11 mouse cellular contexts compared by ENCODE assay signal in genomic region chr14:80212916-80213315, GRCm38 (mm10).
DNase-seq lines count a peak whose midpoint lies in the region; ATAC-seq and TF ChIP-seq lines count a peak whose summit lies in the region.
"Had no signal": no experiment of that assay in that cellular context is flagged by ENCODE, and none has a peak within 500 bp of the region (broad histone marks: within the 10 kb centered on the region; RNA-seq: fewer than 3 reads in every experiment).

No protein-coding gene starts in this region.

- 36% methylated on average over 2 of the region's 2 CpGs for WGBS in limb, embryonic 14.5 days
- 56% methylated on average over 2 of the region's 2 CpGs for WGBS in limb, embryonic 10.5 days
- 21% methylated on average over 2 of the region's 2 CpGs for WGBS in forebrain, embryonic 15.5 days
- WGBS in heart, adult 2 months, result 21% methylated on average over 2 of the region's 2 CpGs

- H3K4me2 ChIP-seq in limb, embryonic 14.5 days (replicated peaks; ENCODE audit: low read depth, low read length, severe bottlenecking), result no peak overlapping the region
- no peak overlapping the region for H3K4me2 ChIP-seq in forebrain, embryonic 15.5 days (replicated peaks)
- H3K4me2 ChIP-seq: stomach, embryonic 15.5 days had no signal

- TF ChIP-seq EP300 in heart, adult 2 months (IDR thresholded peaks at IDR 0.05; ENCODE audit: insufficient read depth, low read depth, low read length), result no peak

- peak; percentile 62 for DNase-seq in limb, embryonic 14.5 days (ENCODE audit: low spot score)
- no peak for DNase-seq in limb, embryonic 10.5 days (ENCODE audit: low spot score)
- DNase-seq in left cerebral cortex, adult 9 months (ENCODE audit: low spot score in 2 of 2), result peak; percentile 47 to 54
- DNase-seq in right cerebral cortex, postnatal 14 days, result peak; percentile 14
- DNase-seq in gastrocnemius, postnatal 36 days, result no peak
- no peak for DNase-seq in heart, adult 2 months
- DNase-seq in heart, postnatal 36 days, result no peak

- no peak overlapping the region for H3K27ac ChIP-seq in limb, embryonic 14.5 days (replicated peaks; ENCODE audit: low read depth, low read length)
- no peak overlapping the region for H3K27ac ChIP-seq in limb, embryonic 10.5 days
- no peak overlapping the region for H3K27ac ChIP-seq in forebrain, embryonic 15.5 days (replicated peaks)
- H3K27ac ChIP-seq in heart, adult 2 months, result no peak overlapping the region
- H3K27ac ChIP-seq: macrophage; stomach, embryonic 15.5 days had no signal

- intact Hi-C loops in gastrocnemius, postnatal 36 days (cut with DNase I), result no loop called here
- intact Hi-C loops in heart, adult 2 months (cut with DNase I), result loop anchor here (10.0 kb wide), 2 partner anchors 298 to 598 kb away; no protein-coding TSS in a partner anchor
- intact Hi-C loops in heart, postnatal 36 days (cut with DNase I), result no loop called here

- H3K4me3 ChIP-seq in limb, embryonic 14.5 days (replicated peaks; ENCODE audit: low read length), result no peak overlapping the region
- H3K4me3 ChIP-seq in limb, embryonic 10.5 days, result no peak overlapping the region
- no peak overlapping the region for H3K4me3 ChIP-seq in forebrain, embryonic 15.5 days
- H3K4me3 ChIP-seq in heart, adult 2 months, result no peak overlapping the region
- H3K4me3 ChIP-seq: stomach, embryonic 15.5 days had no signal

- no peaks in the 10 kb centered on the region for H3K4me1 ChIP-seq in limb, embryonic 14.5 days (ENCODE audit: control insufficient read depth, insufficient read depth, low read length)
- peaks cover 3% of the 10 kb centered on the region; the same call in 1 of the 2 replicates for H3K4me1 ChIP-seq in limb, embryonic 10.5 days
- H3K4me1 ChIP-seq in forebrain, embryonic 15.5 days, result peaks cover 16% of the 10 kb centered on the region
- no peaks in the 10 kb centered on the region for H3K4me1 ChIP-seq in heart, adult 2 months (ENCODE audit: control insufficient read depth, insufficient read depth, low read length)
- H3K4me1 ChIP-seq: stomach, embryonic 15.5 days had no signal

- TF ChIP-seq POLR2A in limb, embryonic 14.5 days (IDR thresholded peaks at IDR 0.05; ENCODE audit: borderline replicate concordance, extremely low read depth, insufficient read depth, insufficient read length), result no peak
- TF ChIP-seq POLR2A in heart, adult 2 months (IDR thresholded peaks at IDR 0.05; ENCODE audit: insufficient read depth, low read depth, low read length), result no peak

- ATAC-seq in limb, embryonic 14.5 days (ENCODE audit: low FRiP score, low read depth), result no peak
- peak; percentile 90 for ATAC-seq in forebrain, embryonic 15.5 days (replicated peaks)
- ATAC-seq: inflammation-experienced regulatory T-cells, adult 6 months had no signal

- H3K79me2 ChIP-seq in heart, adult 2 months (replicated peaks; ENCODE audit: control insufficient read depth, insufficient read depth, low read length), result no peaks in the 10 kb centered on the region

- no peak for TF ChIP-seq CTCF in heart, adult 2 months (IDR thresholded peaks at IDR 0.05)

- no peaks in the 10 kb centered on the region for H3K36me3 ChIP-seq in limb, embryonic 14.5 days (ENCODE audit: control insufficient read depth, insufficient read depth, low read length)
- no peaks in the 10 kb centered on the region for H3K36me3 ChIP-seq in limb, embryonic 10.5 days
- H3K36me3 ChIP-seq in forebrain, embryonic 15.5 days, result no peaks in the 10 kb centered on the region
- no peaks in the 10 kb centered on the region for H3K36me3 ChIP-seq in heart, adult 2 months (ENCODE audit: control insufficient read depth, insufficient read depth, low read length)
- H3K36me3 ChIP-seq: stomach, embryonic 15.5 days had no signal

- no peak overlapping the region for H3K9ac ChIP-seq in limb, embryonic 14.5 days (ENCODE audit: low read depth, low read length, severe bottlenecking)
- H3K9ac ChIP-seq in forebrain, embryonic 15.5 days (replicated peaks), result no peak overlapping the region
- H3K9ac ChIP-seq in heart, adult 2 months (ENCODE audit: low read depth, low read length), result no peak overlapping the region
- H3K9ac ChIP-seq: stomach, embryonic 15.5 days had no signal

- H3K27me3 ChIP-seq in limb, embryonic 14.5 days (ENCODE audit: control insufficient read depth, insufficient read depth, low read length), result no peaks in the 10 kb centered on the region
- H3K27me3 ChIP-seq in limb, embryonic 10.5 days (ENCODE audit: low read depth, poor library complexity, severe bottlenecking), result no peaks in the 10 kb centered on the region
- no peaks in the 10 kb centered on the region for H3K27me3 ChIP-seq in forebrain, embryonic 15.5 days
- H3K27me3 ChIP-seq in heart, adult 2 months (ENCODE audit: control insufficient read depth, insufficient read depth, low read length), result no peaks in the 10 kb centered on the region
- H3K27me3 ChIP-seq: stomach, embryonic 15.5 days had no signal

- no peaks in the 10 kb centered on the region for H3K9me3 ChIP-seq in limb, embryonic 14.5 days (ENCODE audit: control insufficient read depth, low read length)
- no peaks in the 10 kb centered on the region for H3K9me3 ChIP-seq in limb, embryonic 10.5 days (replicated peaks)
- H3K9me3 ChIP-seq in forebrain, embryonic 15.5 days, result no peaks in the 10 kb centered on the region
- H3K9me3 ChIP-seq: stomach, embryonic 15.5 days had no signal

Comparison
In these comparisons a context has a peak if more than half of its experiments do, and no peak if none do; other contexts are left out.
1. DNase-seq: peak in limb, embryonic 14.5 days (single experiment), left cerebral cortex, adult 9 months (2 of 2) and right cerebral cortex, postnatal 14 days (single experiment); none in limb, embryonic 10.5 days (single experiment), gastrocnemius, postnatal 36 days (0 of 2), heart, adult 2 months (0 of 2) and heart, postnatal 36 days (0 of 2).